Mouse (Mus musculus): ENCODE results near the gene Gm48551. TPM values are rescaled to one million over a fixed set of nuclear protein-coding genes. Genes with fewer than 3 reads are reported as not detected.

Gm48551 gene
- polyA plus RNA-seq, 1 experiment from 2014 or later = 1.9 TPM

- no peaks in the 10 kb centered on the region for H3K36me3 ChIP-seq
- peaks cover 55% of the 10 kb centered on the region for H3K4me1 ChIP-seq (replicated peaks)
- under 1% methylated on average over 37 of the region's 38 CpGs for WGBS
- peak overlapping the region; percentile 65 for H3K4me3 ChIP-seq
- H3K9me3 ChIP-seq (replicated peaks) = no peaks in the 10 kb centered on the region
- peaks cover 4% of the 10 kb centered on the region; the same call in 1 of the 2 replicates for H3K27me3 ChIP-seq (replicated peaks)
- peak overlapping the region; percentile 90 for H3K4me2 ChIP-seq
- no peak overlapping the region for H3K27ac ChIP-seq (ENCODE audit: poor library complexity, severe bottlenecking)
- H3K9ac ChIP-seq = peak overlapping the region; percentile 84
- ATAC-seq (ENCODE audit: insufficient number of reproducible peaks, low FRiP score) = no peak
Observed at GRCm38 (mm10) chr10:81426897-81427296, 42.6 kb downstream of the Gm48551 start.

- Histone ChIP-seq H3K4me1 (replicated peaks) (peaks cover 51% of the 10 kb centered on the region), H3K27ac (ENCODE audit: poor library complexity, severe bottlenecking) (no peak overlapping the region), H3K4me2 (peak overlapping the region; percentile 90), H3K27me3 (replicated peaks) (peaks cover 4% of the 10 kb centered on the region; the same call in 1 of the 2 replicates), H3K36me3 (no peaks in the 10 kb centered on the region), H3K9me3 (replicated peaks) (no peaks in the 10 kb centered on the region), H3K9ac (peak overlapping the region; percentile 84), H3K4me3 (peak overlapping the region; percentile 65)
- ATAC-seq (ENCODE audit: insufficient number of reproducible peaks, low FRiP score) = no peak
- WGBS = 39% methylated on average over 3 of the region's 3 CpGs
Observed at GRCm38 (mm10) chr10:81427327-81427726, 43.1 kb downstream of the Gm48551 start.

- ATAC-seq (ENCODE audit: insufficient number of reproducible peaks, low FRiP score) = no peak
- H3K9me3 ChIP-seq (replicated peaks) = no peaks in the 10 kb centered on the region
- no peak overlapping the region; the same call in 1 of the 2 replicates for H3K4me2 ChIP-seq
- H3K27ac ChIP-seq (ENCODE audit: poor library complexity, severe bottlenecking) = no peak overlapping the region
- 78% methylated on average over 8 of the region's 8 CpGs for WGBS
- H3K9ac ChIP-seq = no peak overlapping the region
- H3K36me3 ChIP-seq = no peaks in the 10 kb centered on the region
- peaks cover 50% of the 10 kb centered on the region for H3K4me1 ChIP-seq (replicated peaks)
- H3K4me3 ChIP-seq = no peak overlapping the region
- peaks cover 4% of the 10 kb centered on the region; the same call in 1 of the 2 replicates for H3K27me3 ChIP-seq (replicated peaks)
Observed at GRCm38 (mm10) chr10:81427804-81428506, 43.7 kb downstream of the Gm48551 start.

DNA sequence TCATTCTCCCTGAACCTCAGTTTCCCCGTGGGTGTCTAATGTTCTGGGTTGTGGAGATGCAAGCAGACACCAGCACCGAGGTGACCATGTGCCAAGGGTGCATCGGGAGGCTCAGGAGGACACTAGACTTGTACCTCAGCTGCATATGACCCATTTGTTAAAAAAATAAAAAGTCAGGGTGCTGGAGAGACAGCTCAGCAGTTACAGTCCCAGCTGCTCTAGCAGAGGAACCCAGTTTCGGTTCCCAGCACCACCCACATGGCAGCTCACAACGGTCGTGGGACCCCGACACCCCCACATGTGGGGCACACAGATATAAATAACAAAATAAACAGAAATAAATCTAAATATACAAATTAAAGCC lies 44.2 kb downstream of the Gm48551 start:
- no peak for ATAC-seq (ENCODE audit: insufficient number of reproducible peaks, low FRiP score)
- Histone ChIP-seq H3K36me3 (no peaks in the 10 kb centered on the region), H3K27me3 (replicated peaks) (peaks cover 4% of the 10 kb centered on the region; the same call in 1 of the 2 replicates), H3K9ac (no peak overlapping the region), H3K9me3 (replicated peaks) (no peaks in the 10 kb centered on the region), H3K4me2 (no peak overlapping the region), H3K4me3 (no peak overlapping the region), H3K4me1 (replicated peaks) (peaks cover 55% of the 10 kb centered on the region), H3K27ac (ENCODE audit: poor library complexity, severe bottlenecking) (no peak overlapping the region)
- 84% methylated on average over 7 of the region's 7 CpGs for WGBS

DNA sequence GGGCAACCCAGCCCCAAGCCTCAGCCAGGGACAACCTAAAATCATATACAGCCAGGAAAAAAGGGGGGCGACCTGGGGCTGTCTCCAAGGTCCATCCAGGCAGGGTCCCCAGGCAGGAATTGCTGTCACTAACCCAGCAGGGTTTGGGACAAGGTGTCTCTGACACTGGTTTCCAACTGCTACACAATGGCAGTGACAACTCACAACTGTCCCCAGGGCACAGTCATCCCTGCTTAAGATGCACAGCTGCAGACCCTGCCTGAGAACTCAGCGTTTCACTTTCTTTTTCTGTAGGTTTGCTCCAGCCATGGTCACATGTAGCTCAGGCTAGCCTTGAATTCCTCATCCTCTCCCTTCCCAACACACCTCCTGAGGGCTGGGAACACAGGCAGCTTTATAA lies 44.8 kb downstream of the Gm48551 start:
- H3K27ac ChIP-seq (ENCODE audit: poor library complexity, severe bottlenecking) = peak overlapping the region; percentile 97; the same call in 1 of the 2 replicates

DNA sequence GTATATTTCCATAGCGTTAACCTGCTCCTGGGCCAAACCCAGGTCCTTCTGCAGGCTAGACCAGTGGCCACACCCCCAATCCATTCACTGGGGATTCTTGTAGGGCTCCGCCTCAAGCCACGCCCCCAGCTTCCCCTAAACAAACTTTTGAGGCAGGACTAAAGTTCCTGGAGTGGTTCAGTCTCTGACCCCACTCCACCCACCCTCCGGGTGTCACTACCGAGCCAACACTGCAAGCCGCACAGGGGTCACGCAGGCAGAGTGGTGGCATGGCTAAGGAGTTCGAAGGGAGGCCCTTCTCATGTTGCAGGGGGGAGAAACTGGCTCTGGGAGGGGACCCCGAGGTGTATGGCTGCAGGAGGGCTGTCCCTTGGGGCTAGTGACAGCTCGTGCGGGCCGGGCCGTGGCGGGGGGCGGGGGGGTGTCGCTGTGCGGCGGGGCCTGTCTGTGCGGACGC lies 45.4 kb downstream of the Gm48551 start:
- Histone ChIP-seq H3K4me3 (peak overlapping the region; percentile 77), H3K4me1 (replicated peaks) (peaks cover 50% of the 10 kb centered on the region), H3K36me3 (no peaks in the 10 kb centered on the region), H3K4me2 (peak overlapping the region; percentile 90), H3K9me3 (replicated peaks) (no peaks in the 10 kb centered on the region), H3K27me3 (replicated peaks) (peaks cover 11% of the 10 kb centered on the region; the same call in 1 of the 2 replicates), H3K27ac (ENCODE audit: poor library complexity, severe bottlenecking) (peak overlapping the region; percentile 97), H3K9ac (peak overlapping the region; percentile 81)
- peak; percentile 27 for ATAC-seq (ENCODE audit: insufficient number of reproducible peaks, low FRiP score)
- WGBS = 1% methylated on average over 19 of the region's 20 CpGs

More for the DNA sequence above, 44.8 kb downstream of the Gm48551 start:
- H3K9me3 ChIP-seq (replicated peaks) = no peaks in the 10 kb centered on the region
- H3K36me3 ChIP-seq = no peaks in the 10 kb centered on the region
- peak overlapping the region; percentile 90 for H3K4me2 ChIP-seq
- H3K4me1 ChIP-seq (replicated peaks) = peaks cover 55% of the 10 kb centered on the region
- no peak for ATAC-seq (ENCODE audit: insufficient number of reproducible peaks, low FRiP score)
- no peak overlapping the region for H3K9ac ChIP-seq
- 30% methylated on average over 2 of the region's 2 CpGs for WGBS
- H3K4me3 ChIP-seq = peak overlapping the region; percentile 77
- H3K27me3 ChIP-seq (replicated peaks) = peaks cover 10% of the 10 kb centered on the region; the same call in 1 of the 2 replicates

GRCm38 (mm10) chr10:81430141-81430830 lies 46.0 kb downstream of the Gm48551 start:
- no peaks in the 10 kb centered on the region for H3K9me3 ChIP-seq (replicated peaks)
- H3K9ac ChIP-seq = peak overlapping the region; percentile 81
- no peaks in the 10 kb centered on the region for H3K36me3 ChIP-seq
- ATAC-seq (ENCODE audit: insufficient number of reproducible peaks, low FRiP score) = peak; percentile 30
- peak overlapping the region; percentile 90 for H3K4me2 ChIP-seq
- peaks cover 11% of the 10 kb centered on the region; the same call in 1 of the 2 replicates for H3K27me3 ChIP-seq (replicated peaks)
- H3K27ac ChIP-seq (ENCODE audit: poor library complexity, severe bottlenecking) = peak overlapping the region; percentile 97
- peaks cover 43% of the 10 kb centered on the region for H3K4me1 ChIP-seq (replicated peaks)
- under 1% methylated on average over 83 of the region's 89 CpGs for WGBS
- H3K4me3 ChIP-seq = peak overlapping the region; percentile 77

- whole genome bisulfite sequencing = 2% methylated on average over 52 of the region's 70 CpGs
Observed at GRCm38 (mm10) chr10:81430831-81431525, 46.7 kb downstream of the Gm48551 start.

GRCm38 (mm10) chr10:81431526-81432168 lies 47.4 kb downstream of the Gm48551 start:
- H3K9me3 ChIP-seq (replicated peaks) = no peaks in the 10 kb centered on the region
- 21% methylated on average over 15 of the region's 15 CpGs for WGBS
- peak overlapping the region; percentile 90 for H3K4me2 ChIP-seq
- peaks cover 33% of the 10 kb centered on the region for H3K4me1 ChIP-seq (replicated peaks)
- H3K27me3 ChIP-seq (replicated peaks) = peaks cover 14% of the 10 kb centered on the region; the same call in 1 of the 2 replicates
- H3K4me3 ChIP-seq = peak overlapping the region; percentile 77
- ATAC-seq (ENCODE audit: insufficient number of reproducible peaks, low FRiP score) = no peak
- H3K9ac ChIP-seq = peak overlapping the region; percentile 81; the same call in 1 of the 2 replicates
- no peak overlapping the region for H3K27ac ChIP-seq (ENCODE audit: poor library complexity, severe bottlenecking)
- H3K36me3 ChIP-seq = no peaks in the 10 kb centered on the region

More at GRCm38 (mm10) chr10:81430831-81431525, 46.7 kb downstream of the Gm48551 start:
- Histone ChIP-seq H3K4me3 (peak overlapping the region; percentile 77), H3K27ac (ENCODE audit: poor library complexity, severe bottlenecking) (peak overlapping the region; percentile 97), H3K4me2 (peak overlapping the region; percentile 90), H3K27me3 (replicated peaks) (peaks cover 11% of the 10 kb centered on the region; the same call in 1 of the 2 replicates), H3K9me3 (replicated peaks) (no peaks in the 10 kb centered on the region), H3K9ac (peak overlapping the region; percentile 81), H3K4me1 (replicated peaks) (peaks cover 36% of the 10 kb centered on the region), H3K36me3 (no peaks in the 10 kb centered on the region)
- ATAC-seq (ENCODE audit: insufficient number of reproducible peaks, low FRiP score) = no peak

DNA sequence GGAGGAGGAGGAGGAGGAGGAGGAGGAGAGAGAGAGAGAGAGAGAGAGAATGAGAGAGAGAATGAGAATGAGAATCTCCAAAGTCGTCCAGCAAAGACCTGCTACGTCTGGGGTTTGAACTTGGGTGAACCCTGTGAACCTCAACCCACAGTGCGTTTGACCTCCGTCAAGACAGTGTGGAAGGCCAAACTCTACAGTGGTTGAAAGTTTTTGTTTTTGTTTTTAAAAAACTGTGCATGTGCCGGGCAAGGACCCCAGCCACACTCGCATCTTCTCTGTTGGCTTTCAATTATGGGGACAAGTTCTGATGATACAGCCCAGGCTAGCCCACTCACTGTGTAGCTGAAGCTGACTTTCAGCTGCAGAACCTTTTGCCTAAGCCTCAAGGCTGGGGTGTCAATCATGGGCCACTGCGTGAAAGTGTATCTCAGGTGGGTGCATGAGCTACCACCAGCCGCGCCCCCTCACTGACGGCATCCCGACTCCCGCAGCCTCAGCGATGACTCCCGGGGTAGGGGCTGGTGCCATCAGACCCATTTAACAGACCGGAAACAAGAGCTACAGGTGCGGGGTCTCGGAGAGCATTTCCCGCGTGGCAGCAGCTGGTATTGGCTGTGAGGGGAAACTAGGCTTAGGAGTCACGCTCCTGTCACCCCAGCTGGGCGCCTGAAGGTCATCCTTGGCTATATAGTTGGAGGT lies 48.1 kb downstream of the Gm48551 start:
- Histone ChIP-seq H3K36me3 (no peaks in the 10 kb centered on the region), H3K27ac (ENCODE audit: poor library complexity, severe bottlenecking) (no peak overlapping the region), H3K4me2 (peak overlapping the region; percentile 62), H3K4me3 (no peak overlapping the region), H3K27me3 (replicated peaks) (peaks cover 13% of the 10 kb centered on the region; the same call in 1 of the 2 replicates), H3K9me3 (replicated peaks) (no peaks in the 10 kb centered on the region), H3K9ac (no peak overlapping the region), H3K4me1 (replicated peaks) (peaks cover 31% of the 10 kb centered on the region)
- ATAC-seq (ENCODE audit: insufficient number of reproducible peaks, low FRiP score) = no peak
- WGBS = 60% methylated on average over 21 of the region's 21 CpGs

Measured in heart, embryonic 12.5 days (tissue).